Mouse (Mus musculus) brown adipose tissue, adult 24 weeks (tissue): ENCODE data around the gene Kif11. TPM values are rescaled to one million over a fixed set of nuclear protein-coding genes. Genes with fewer than 3 reads are reported as not detected.

Experiments used
- H3K27ac ChIP-seq: fragments of 200-500 bp; replicated peaks from 2 replicates; pipeline ENCODE4 v1.5.1; 2012; ENCODE audit warnings: low read depth, mild to moderate bottlenecking, low read length
- H3K4me1 ChIP-seq: fragments of 200-500 bp; 2 replicates; pipeline ENCODE4 v1.6.1; 2012; ENCODE audit warnings: low read length, mixed read lengths; ENCODE audit not compliant: control insufficient read depth, insufficient read depth, insufficient read length
- H3K4me3 ChIP-seq: fragments of 200-500 bp; 2 replicates; pipeline ENCODE4 v1.5.1; 2012; ENCODE audit warnings: low read depth, mild to moderate bottlenecking, low read length, moderate library complexity; ENCODE audit not compliant: insufficient read depth
- polyA plus RNA-seq: library from polyadenylated mRNA; stranded (reverse); fragments of >200 nt; gene quantifications from 2 replicates; pipeline ENCODE4 v1.2.4, GENCODE M21; 2012; ENCODE audit not compliant: missing spikeins, insufficient read depth, insufficient read length

The Kif11 gene
- polyA plus RNA-seq, 1 experiment, result 0.20 TPM

GRCm38 (mm10) chr19:37449246-37449645 lies 73.0 kb downstream of the Kif11 start:
- Histone ChIP-seq H3K27ac (no peak overlapping the region), H3K4me1 (no peaks in the 10 kb centered on the region), H3K4me3 (no peak overlapping the region)

- Histone ChIP-seq H3K4me1 (no peaks in the 10 kb centered on the region), H3K4me3 (no peak overlapping the region), H3K27ac (no peak overlapping the region)
Observed at GRCm38 (mm10) chr19:37455528-37455927, 79.3 kb downstream of the Kif11 start.

DNA sequence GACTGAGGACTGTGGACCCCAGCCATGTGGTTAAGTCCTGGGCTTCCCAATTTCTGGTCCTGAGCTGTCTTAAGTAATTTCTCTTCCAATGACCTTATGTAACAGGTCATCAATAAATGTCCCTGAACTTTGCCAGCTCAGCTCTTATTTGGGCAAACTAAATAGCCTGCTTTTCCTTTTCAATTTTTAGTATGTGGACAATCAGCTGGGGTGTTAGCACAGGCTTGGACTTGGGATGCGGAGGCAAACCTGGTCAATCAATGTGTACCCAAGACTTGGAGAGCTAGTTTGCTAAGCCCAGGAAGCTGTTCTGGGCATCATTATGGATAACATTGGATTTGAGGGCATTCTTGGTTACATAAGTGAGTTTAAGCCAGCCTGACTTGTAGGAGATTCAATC lies 79.8 kb downstream of the Kif11 start:
- Histone ChIP-seq H3K4me3 (no peak overlapping the region), H3K4me1 (no peaks in the 10 kb centered on the region), H3K27ac (no peak overlapping the region)

GRCm38 (mm10) chr19:37458013-37458412 lies 81.8 kb downstream of the Kif11 start:
- H3K27ac ChIP-seq, result no peak overlapping the region
- H3K4me1 ChIP-seq, result no peaks in the 10 kb centered on the region

GRCm38 (mm10) chr19:37466403-37466802 lies 90.2 kb downstream of the Kif11 start:
- Histone ChIP-seq H3K4me1 (no peaks in the 10 kb centered on the region), H3K4me3 (no peak overlapping the region), H3K27ac (no peak overlapping the region)

More at GRCm38 (mm10) chr19:37458013-37458412, 81.8 kb downstream of the Kif11 start:
- no peak overlapping the region for H3K4me3 ChIP-seq

GRCm38 (mm10) chr19:37466978-37467377 lies 90.8 kb downstream of the Kif11 start:
- Histone ChIP-seq H3K4me3 (no peak overlapping the region), H3K4me1 (peaks cover 3% of the 10 kb centered on the region; the same call in 1 of the 2 replicates), H3K27ac (no peak overlapping the region)

- no peak overlapping the region for H3K27ac ChIP-seq
- H3K4me1 ChIP-seq, result peaks cover 6% of the 10 kb centered on the region; the same call in 1 of the 2 replicates
- no peak overlapping the region for H3K4me3 ChIP-seq
Observed at GRCm38 (mm10) chr19:37468841-37469566, 92.8 kb downstream of the Kif11 start.

Other genes with a start within 250 kb of the Kif11 start
- gene March5, start 168.9 kb upstream of the Kif11 start, polyA plus RNA-seq, result 295 and 304 TPM in 2 replicates
- 16.1 and 30.4 TPM in 2 replicates for gene Cpeb3, start 167.8 kb upstream of the Kif11 start, polyA plus RNA-seq
- 88.9 and 118 TPM in 2 replicates for gene Ide, start 38.6 kb upstream of the Kif11 start, polyA plus RNA-seq
- gene Hhex, start 58.4 kb downstream of the Kif11 start, polyA plus RNA-seq, result 2.9 and 4.0 TPM in 2 replicates
- 15.8 and 18.1 TPM in 2 replicates for gene Exoc6, start 174.0 kb downstream of the Kif11 start, polyA plus RNA-seq